Mouse (Mus musculus): ENCODE data around the gene Cirbp. TPM values are rescaled to one million over a fixed set of nuclear protein-coding genes. Genes with fewer than 3 reads are reported as not detected.
"Not testable (repeated sequence)": the region's sequence is repeated elsewhere in the genome, so short reads cannot be mapped to it uniquely, and the experiment has no call there.

Cirbp gene
- polyA plus RNA-seq, 1 experiment, result 173 TPM

DNA sequence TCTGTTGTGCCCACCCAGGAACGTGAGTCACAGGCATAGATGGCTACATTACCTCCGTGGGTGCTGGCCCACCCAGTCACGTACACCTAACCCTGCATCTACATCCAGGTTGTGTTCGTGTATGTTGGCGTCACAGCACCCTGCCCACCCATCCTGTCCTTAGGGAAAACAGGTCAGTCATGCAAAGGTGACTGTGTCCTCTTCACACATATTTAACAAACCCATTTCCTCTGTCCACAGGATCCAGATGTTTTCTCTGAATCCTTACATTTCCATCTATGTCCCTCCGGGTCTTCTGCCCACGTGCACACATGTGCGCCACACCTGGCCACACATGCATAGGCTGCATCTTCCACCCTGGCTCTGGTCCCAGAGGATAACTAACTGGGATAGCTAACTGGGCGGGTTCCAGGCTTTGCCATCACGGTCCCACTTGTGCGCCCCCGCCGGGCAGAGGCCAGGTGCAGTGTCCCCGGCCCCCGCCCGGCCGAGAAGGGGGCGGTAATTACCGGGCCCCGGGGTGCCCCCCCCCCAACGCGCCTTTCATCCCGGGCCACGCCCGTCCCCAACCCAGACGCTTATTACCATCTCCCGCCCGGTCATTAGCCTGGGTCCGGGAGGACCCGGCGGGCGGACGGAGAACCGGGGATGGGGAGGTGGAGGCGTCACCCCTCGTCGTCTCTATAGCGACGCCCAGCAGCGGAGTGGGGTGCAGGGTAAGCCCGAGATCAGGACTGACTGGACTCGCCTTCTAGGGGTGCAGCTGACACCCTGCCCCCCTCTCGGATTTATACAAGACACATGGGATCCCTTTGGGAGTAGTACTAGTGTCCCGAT lies 1.4 kb upstream of the Cirbp start:
- DNase-seq, result peak; percentile 24

GRCm38 (mm10) chr10:80164998-80165344 lies 814 bp upstream of the Cirbp start:
- H3K27me3 ChIP-seq (ENCODE audit: control insufficient read depth, insufficient read depth, low read length), result no peaks in the 10 kb centered on the region
- H3K4me3 ChIP-seq (ENCODE audit: control insufficient read depth, insufficient read depth, low read length), result peak overlapping the region; percentile 25
- no peak overlapping the region for H3K27ac ChIP-seq (ENCODE audit: control insufficient read depth, insufficient read depth, low read length)
- peaks cover 58% of the 10 kb centered on the region for H3K4me1 ChIP-seq (replicated peaks; ENCODE audit: control insufficient read depth, insufficient read depth, low read length)
- H3K36me3 ChIP-seq (ENCODE audit: control insufficient read depth, insufficient read depth, low read length), result peaks cover 3% of the 10 kb centered on the region; the same call in 1 of the 2 replicates
- peak; percentile 86 for TF ChIP-seq CTCF (IDR thresholded peaks at IDR 0.05; ENCODE audit: borderline replicate concordance, control insufficient read depth, extremely low read depth, insufficient read depth, low read length, poor library complexity)
- 0 out of 2 replicates have a peak, but pooled peaks have one; percentile 35 for TF ChIP-seq POLR2A (IDR thresholded peaks at IDR 0.05; ENCODE audit: control insufficient read depth, extremely low read depth, insufficient read depth, low read length, poor library complexity)
- peak; percentile 89 for DNase-seq
- WGBS, result 1% methylated on average over 17 of the region's 17 CpGs

More for the DNA sequence above, 1.4 kb upstream of the Cirbp start:
- Histone ChIP-seq H3K27me3 (ENCODE audit: control insufficient read depth, insufficient read depth, low read length) (no peaks in the 10 kb centered on the region), H3K4me3 (ENCODE audit: control insufficient read depth, insufficient read depth, low read length) (peak overlapping the region; percentile 25), H3K36me3 (ENCODE audit: control insufficient read depth, insufficient read depth, low read length) (no peaks in the 10 kb centered on the region), H3K27ac (ENCODE audit: control insufficient read depth, insufficient read depth, low read length) (no peak overlapping the region), H3K4me1 (replicated peaks; ENCODE audit: control insufficient read depth, insufficient read depth, low read length) (peaks cover 60% of the 10 kb centered on the region)
- 20% methylated on average over 44 of the region's 44 CpGs for WGBS
- TF ChIP-seq CTCF (IDR thresholded peaks at IDR 0.05; ENCODE audit: borderline replicate concordance, control insufficient read depth, extremely low read depth, insufficient read depth, low read length, poor library complexity) (no peak), POLR2A (IDR thresholded peaks at IDR 0.05; ENCODE audit: control insufficient read depth, extremely low read depth, insufficient read depth, low read length, poor library complexity) (no peak)

GRCm38 (mm10) chr10:80166136-80166535 lies 351 bp downstream of the Cirbp start:
- not testable (repeated sequence) for H3K4me3 ChIP-seq (ENCODE audit: control insufficient read depth, insufficient read depth, low read length)
- WGBS, result 94% methylated on average over 4 of the region's 4 CpGs

GRCm38 (mm10) chr10:80167460-80168037 lies 1.8 kb downstream of the Cirbp start:
- DNase-seq, result peak; percentile 99
- no peaks in the 10 kb centered on the region for H3K27me3 ChIP-seq (ENCODE audit: control insufficient read depth, insufficient read depth, low read length)
- peaks cover 38% of the 10 kb centered on the region for H3K4me1 ChIP-seq (replicated peaks; ENCODE audit: control insufficient read depth, insufficient read depth, low read length)
- under 1% methylated on average over 55 of the region's 55 CpGs for WGBS
- peaks cover 24% of the 10 kb centered on the region; the same call in 1 of the 2 replicates for H3K36me3 ChIP-seq (ENCODE audit: control insufficient read depth, insufficient read depth, low read length)
- H3K4me3 ChIP-seq (ENCODE audit: control insufficient read depth, insufficient read depth, low read length), result peak overlapping the region; percentile 81
- peak overlapping the region; percentile 48 for H3K27ac ChIP-seq (ENCODE audit: control insufficient read depth, insufficient read depth, low read length)
- TF ChIP-seq CTCF (IDR thresholded peaks at IDR 0.05; ENCODE audit: borderline replicate concordance, control insufficient read depth, extremely low read depth, insufficient read depth, low read length, poor library complexity) (peak; percentile 65; the same call in 1 of the 2 replicates), POLR2A (IDR thresholded peaks at IDR 0.05; ENCODE audit: control insufficient read depth, extremely low read depth, insufficient read depth, low read length, poor library complexity) (peak; percentile 100)

More at GRCm38 (mm10) chr10:80166136-80166535, 351 bp downstream of the Cirbp start:
- DNase-seq; H3K27me3 ChIP-seq (ENCODE audit: control insufficient read depth, insufficient read depth, low read length); H3K27ac ChIP-seq (ENCODE audit: control insufficient read depth, insufficient read depth, low read length): not testable (repeated sequence)
- Histone ChIP-seq H3K36me3 (ENCODE audit: control insufficient read depth, insufficient read depth, low read length) (peaks cover 15% of the 10 kb centered on the region; the same call in 1 of the 2 replicates), H3K4me1 (replicated peaks; ENCODE audit: control insufficient read depth, insufficient read depth, low read length) (peaks cover 47% of the 10 kb centered on the region)

DNA sequence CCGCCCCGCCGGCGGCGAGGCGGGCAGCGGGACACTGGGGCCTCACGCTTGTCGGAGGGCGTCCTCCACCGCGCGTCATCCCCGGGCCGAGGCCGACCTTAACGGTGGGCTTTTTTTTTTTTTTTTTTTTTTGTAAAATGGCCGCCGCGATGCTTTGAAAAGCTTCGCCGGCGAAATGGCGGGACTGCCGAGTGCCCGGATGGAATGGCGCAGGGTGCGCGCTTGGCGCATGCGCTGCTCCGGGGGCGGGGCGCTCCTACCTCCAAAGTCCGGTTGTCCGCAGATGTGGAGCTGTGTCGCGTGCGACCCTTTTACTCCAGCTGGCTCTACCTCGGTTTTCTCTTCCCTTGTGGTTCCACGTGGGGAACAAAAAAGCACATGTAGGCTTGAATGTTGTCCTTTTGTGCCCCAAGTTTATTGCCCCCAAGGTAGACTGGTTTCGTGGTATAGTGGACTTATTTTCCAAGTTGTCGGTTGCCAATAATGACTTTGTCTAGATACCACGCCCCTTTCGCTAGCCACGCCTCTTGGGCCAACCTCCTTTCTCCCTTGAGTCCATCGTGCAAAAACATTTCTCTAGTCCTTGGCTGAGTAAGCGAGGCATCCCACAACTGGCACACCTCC lies 2.4 kb downstream of the Cirbp start:
- no peak for TF ChIP-seq POLR2A (IDR thresholded peaks at IDR 0.05; ENCODE audit: control insufficient read depth, extremely low read depth, insufficient read depth, low read length, poor library complexity)
- TF ChIP-seq CTCF (IDR thresholded peaks at IDR 0.05; ENCODE audit: borderline replicate concordance, control insufficient read depth, extremely low read depth, insufficient read depth, low read length, poor library complexity), result no peak
- H3K27ac ChIP-seq (ENCODE audit: control insufficient read depth, insufficient read depth, low read length), result peak overlapping the region; percentile 48
- H3K36me3 ChIP-seq (ENCODE audit: control insufficient read depth, insufficient read depth, low read length), result peaks cover 24% of the 10 kb centered on the region; the same call in 1 of the 2 replicates
- peak overlapping the region; percentile 81 for H3K4me3 ChIP-seq (ENCODE audit: control insufficient read depth, insufficient read depth, low read length)
- H3K4me1 ChIP-seq (replicated peaks; ENCODE audit: control insufficient read depth, insufficient read depth, low read length), result peaks cover 33% of the 10 kb centered on the region
- H3K27me3 ChIP-seq (ENCODE audit: control insufficient read depth, insufficient read depth, low read length), result no peaks in the 10 kb centered on the region
- under 1% methylated on average over 48 of the region's 48 CpGs for WGBS
- peak; percentile 87 for DNase-seq

DNA sequence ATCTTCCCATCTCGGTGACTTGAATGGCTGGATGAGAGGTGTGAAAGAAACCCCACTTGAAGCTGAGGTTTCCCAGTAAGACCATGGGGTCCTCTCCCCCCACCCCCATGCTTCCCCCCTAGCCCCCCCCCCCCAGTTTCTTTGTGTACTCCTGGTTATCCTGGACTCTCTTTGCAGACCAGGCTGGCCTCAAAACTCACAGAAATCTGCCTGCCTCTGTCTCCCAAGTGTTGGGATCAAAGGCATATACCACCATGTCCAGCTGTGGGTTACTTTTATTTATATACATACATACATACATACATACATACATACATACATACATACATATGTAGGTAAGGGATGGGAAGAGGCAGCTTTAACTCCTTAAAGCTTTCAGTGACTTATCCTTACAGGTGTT lies 3.3 kb downstream of the Cirbp start:
- no peaks in the 10 kb centered on the region for H3K27me3 ChIP-seq (ENCODE audit: control insufficient read depth, insufficient read depth, low read length)
- WGBS, result 68% methylated on average over 1 of the region's 1 CpGs
- peaks cover 24% of the 10 kb centered on the region; the same call in 1 of the 2 replicates for H3K36me3 ChIP-seq (ENCODE audit: control insufficient read depth, insufficient read depth, low read length)
- H3K27ac ChIP-seq (ENCODE audit: control insufficient read depth, insufficient read depth, low read length), result no peak overlapping the region
- DNase-seq, result no peak
- peaks cover 28% of the 10 kb centered on the region for H3K4me1 ChIP-seq (replicated peaks; ENCODE audit: control insufficient read depth, insufficient read depth, low read length)
- TF ChIP-seq CTCF (IDR thresholded peaks at IDR 0.05; ENCODE audit: borderline replicate concordance, control insufficient read depth, extremely low read depth, insufficient read depth, low read length, poor library complexity) (no peak), POLR2A (IDR thresholded peaks at IDR 0.05; ENCODE audit: control insufficient read depth, extremely low read depth, insufficient read depth, low read length, poor library complexity) (no peak)
- H3K4me3 ChIP-seq (ENCODE audit: control insufficient read depth, insufficient read depth, low read length), result no peak overlapping the region
